Mouse (Mus musculus) ES-CJ7 (cell line): Measurements from ENCODE around the gene Mapk7.
A peak's percentile ranks its signal among the peaks of the same experiment; 100 is the strongest.

Experiments
- DNase-seq: peaks from one replicate; pipeline ENCODE4 v3.0.0; 2011; ENCODE audit warnings: low read depth, low spot score

Gene Mapk7

GRCm38 (mm10) chr11:61490944-61491520 lies 3.2 kb downstream of the Mapk7 start:
- DNase-seq, result no peak

GRCm38 (mm10) chr11:61489874-61490273 lies 4.3 kb downstream of the Mapk7 start:
- no peak for DNase-seq

- DNase-seq, result no peak
These were observed 5.1 kb downstream of the Mapk7 start for GRCm38 (mm10) chr11:61489085-61489484.

GRCm38 (mm10) chr11:61487936-61488335 lies 6.3 kb downstream of the Mapk7 start:
- DNase-seq, result no peak

GRCm38 (mm10) chr11:61487401-61487800 lies 6.8 kb downstream of the Mapk7 start:
- DNase-seq, result no peak

- DNase-seq, result no peak
These were observed 7.6 kb downstream of the Mapk7 start for GRCm38 (mm10) chr11:61486458-61487219.

- DNase-seq, result no peak
These were observed 8.4 kb downstream of the Mapk7 start for GRCm38 (mm10) chr11:61485541-61486457.

- no peak for DNase-seq
These were observed 9.3 kb downstream of the Mapk7 start, which contains the start of gene Mfap4 for GRCm38 (mm10) chr11:61484613-61485540. Gene Mfap4, plus strand, starts transcription at chr11:61485431.

- no peak for DNase-seq
These were observed 10.0 kb downstream of the Mapk7 start for GRCm38 (mm10) chr11:61484256-61484612.

GRCm38 (mm10) chr11:61483226-61483845 lies 10.9 kb downstream of the Mapk7 start:
- DNase-seq, result no peak

GRCm38 (mm10) chr11:61481239-61482090 lies 12.7 kb downstream of the Mapk7 start:
- DNase-seq, result no peak

- no peak for DNase-seq
These were observed 15.4 kb downstream of the Mapk7 start for GRCm38 (mm10) chr11:61478788-61479187.

- no peak for DNase-seq
These were observed 16.4 kb downstream of the Mapk7 start for GRCm38 (mm10) chr11:61477566-61478508.

- DNase-seq, result peak; percentile 29
These were observed 17.3 kb downstream of the Mapk7 start for GRCm38 (mm10) chr11:61476786-61477382.

- DNase-seq, result no peak
These were observed 20.6 kb downstream of the Mapk7 start for GRCm38 (mm10) chr11:61473630-61474029.

GRCm38 (mm10) chr11:61470880-61471279 lies 23.3 kb downstream of the Mapk7 start:
- DNase-seq, result no peak

- DNase-seq, result no peak
These were observed 24.8 kb downstream of the Mapk7 start for GRCm38 (mm10) chr11:61469317-61469917.

- no peak for DNase-seq
These were observed 25.7 kb downstream of the Mapk7 start for GRCm38 (mm10) chr11:61468534-61468933.
